Mouse (Mus musculus) mammary gland, adult 2 months (tissue): ENCODE data around the gene Fam171a1. TPM values are rescaled to one million over a fixed set of nuclear protein-coding genes. Genes with fewer than 3 reads are reported as not detected.

Experiments
- polyA plus RNA-seq: library from polyadenylated mRNA; depleted of rRNA; stranded (reverse); fragments of >200 nt; gene quantifications from 2 replicates; pipeline ENCODE4 v1.2.3, GENCODE M21; 2012; ENCODE audit warnings: low replicate concordance; rRNA removed

The Fam171a1 gene
- 12.5 and 15.1 TPM in 2 replicates for polyA plus RNA-seq

GRCm38 (mm10) chr2:3113866-3114265, at the start of gene Fam171a1:
Gene Fam171a1 (plus strand): TSS chr2:3114224.

Other genes with a start within 250 kb of the Fam171a1 start
- 6.1 and 16.0 TPM in 2 replicates for gene Nmt2, start 170.0 kb downstream of the Fam171a1 start, polyA plus RNA-seq
- 2.7 and 6.3 TPM in 2 replicates for gene Rpp38, start 218.4 kb downstream of the Fam171a1 start, polyA plus RNA-seq
- not detected in 2 replicates for gene Acbd7, start 221.9 kb downstream of the Fam171a1 start, polyA plus RNA-seq